Mouse (Mus musculus) central nervous system, embryonic 18 days (tissue): Measurements from ENCODE around the gene Stx5a. TPM values are rescaled to one million over a fixed set of nuclear protein-coding genes. Genes with fewer than 3 reads are reported as not detected.

Experiments used
- polyA plus RNA-seq: library from polyadenylated mRNA; depleted of rRNA; stranded (reverse); fragments of >200 nt; gene quantifications from 2 replicates; pipeline ENCODE4 v1.2.3, GENCODE M21; 2012; rRNA removed

Stx5a gene
- polyA plus RNA-seq = 115 and 123 TPM in 2 replicates

DNA sequence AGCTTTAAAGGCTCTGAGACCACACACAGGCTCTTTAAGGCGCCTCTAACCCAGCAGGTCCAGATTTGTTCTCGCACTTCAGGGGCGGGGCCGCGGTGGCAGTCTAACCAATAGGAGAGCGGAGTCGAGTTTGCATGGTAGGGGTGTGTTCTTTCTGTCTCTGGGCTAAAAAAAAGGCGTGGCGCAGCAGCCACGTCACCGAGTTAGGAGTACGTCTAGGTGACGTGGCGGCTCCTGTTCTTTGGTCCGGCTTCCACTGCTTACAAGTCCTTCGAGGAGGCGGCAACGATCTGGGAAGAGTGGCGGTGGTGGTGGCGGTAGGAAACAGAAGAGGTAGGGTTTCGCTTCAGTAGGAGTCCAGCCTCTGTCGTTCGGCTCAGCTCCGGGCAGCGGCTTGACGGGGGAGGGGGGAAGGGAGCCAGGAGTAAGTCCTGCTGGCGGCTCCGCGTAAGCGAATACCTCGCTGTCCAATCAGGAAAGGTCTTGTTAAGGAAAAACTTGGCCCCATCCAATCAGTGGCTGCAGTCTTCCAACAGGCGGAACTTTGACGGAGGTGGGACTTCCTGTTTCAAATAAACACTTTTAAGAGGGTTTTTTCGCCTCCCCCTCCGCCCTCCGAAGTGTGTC is at the start of gene Stx5a:
TSS of gene Stx5a (plus strand) at position 171 of the 627 bp plus-strand sequence.

GRCm38 (mm10) chr19:8722907-8723573 is 18.2 kb upstream of the Stx5a start, which contains the start of gene Slc3a2:
Gene Slc3a2 (minus strand): TSS chr19:8723369.

GRCm38 (mm10) chr19:8735389-8736159 is 5.6 kb upstream of the Stx5a start, which contains the start of gene Wdr74:
Gene Wdr74 (plus strand): TSS chr19:8735827.

GRCm38 (mm10) chr19:8740603-8741002 is 610 bp upstream of the Stx5a start, which contains the start of gene 1700092M07Rik:
Gene 1700092M07Rik (plus strand): TSS chr19:8740718.

DNA sequence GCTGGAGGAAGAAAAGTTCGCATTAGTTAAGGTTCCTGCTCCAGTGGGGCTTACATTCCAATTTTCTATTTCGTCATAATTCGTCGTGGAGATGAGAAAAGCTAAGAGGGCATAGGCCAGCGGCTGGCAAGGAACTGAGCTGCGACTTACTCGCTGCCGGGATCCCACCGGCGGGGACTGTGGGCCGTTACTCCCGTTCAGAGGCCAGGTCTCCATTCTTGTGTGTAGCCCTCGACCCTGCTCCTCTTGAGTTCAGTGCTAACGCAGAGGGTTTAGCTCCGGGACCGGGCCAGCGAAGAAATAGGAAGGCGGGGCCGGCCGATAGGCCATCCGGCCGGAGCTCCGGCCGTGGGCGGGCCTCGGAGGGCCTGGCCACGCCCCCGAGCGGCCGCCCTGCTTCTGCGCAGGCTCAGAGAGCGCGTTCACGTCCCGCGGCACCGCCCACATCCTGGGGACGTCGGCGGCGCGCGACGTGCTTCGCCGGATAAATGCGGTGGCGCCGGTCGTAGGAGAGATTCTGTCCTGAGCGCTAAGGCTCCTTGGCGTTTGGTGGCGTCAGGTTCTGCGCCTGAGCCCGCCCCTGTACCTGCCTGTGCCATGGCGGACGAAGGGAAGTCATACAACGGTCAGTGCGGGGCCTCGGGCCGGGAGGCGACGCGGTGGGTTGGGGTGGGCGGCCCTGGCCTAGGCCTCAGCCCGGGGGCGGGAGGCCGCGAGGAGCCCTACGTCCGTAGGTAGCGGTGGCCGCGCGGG is 15.6 kb downstream of the Stx5a start, which contains the start of gene Nxf1:
TSS of gene Nxf1 (plus strand) at position 439 of the 753 bp plus-strand sequence.

GRCm38 (mm10) chr19:8770567-8771270 is 29.5 kb downstream of the Stx5a start, which contains the start of gene Tmem223:
Gene Tmem223 (plus strand): TSS chr19:8770996.

DNA sequence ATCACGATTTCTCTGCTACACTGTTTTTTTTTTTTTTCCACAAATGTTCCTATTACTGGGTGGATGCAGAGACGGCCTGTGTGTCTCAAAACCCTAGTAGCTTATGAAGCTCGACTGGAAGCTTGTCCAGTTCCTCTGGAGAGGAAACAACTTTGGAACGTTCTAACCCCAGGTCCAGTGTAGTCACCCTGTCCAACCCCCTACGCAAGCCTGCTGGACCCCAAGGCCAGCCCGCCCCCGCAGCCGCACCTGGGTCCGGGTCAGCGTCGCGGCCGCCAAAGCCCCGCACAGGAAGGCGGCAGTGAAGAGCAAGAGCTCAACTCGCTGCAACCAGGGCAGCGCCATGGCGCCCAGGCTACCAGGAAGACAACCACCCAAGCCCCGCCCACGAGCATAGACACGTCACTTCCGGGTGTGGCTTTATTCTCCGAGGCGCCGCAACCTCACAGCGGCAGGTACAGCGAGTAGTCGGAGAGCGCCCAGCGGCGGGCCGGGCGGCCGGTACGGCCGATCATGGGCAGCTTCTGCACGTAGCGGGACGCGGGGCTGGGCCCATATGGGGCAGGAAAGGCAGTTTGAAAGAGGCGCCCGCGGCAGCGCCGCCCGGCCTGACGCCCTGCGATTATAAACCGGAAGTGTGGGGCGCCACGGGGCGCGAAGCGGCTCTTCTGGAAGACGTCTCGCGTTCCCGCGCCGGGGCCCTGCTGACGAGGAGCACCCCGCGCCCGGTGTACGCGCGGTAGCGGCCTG is 33.0 kb downstream of the Stx5a start, which contains the start of gene Tmem179b:
TSS of gene Tmem179b (minus strand) at position 382 of the 750 bp plus-strand sequence.

GRCm38 (mm10) chr19:8786008-8786781 is 45.0 kb downstream of the Stx5a start, which contains the start of gene Taf6l:
Gene Taf6l (minus strand): TSS chr19:8786417.

DNA sequence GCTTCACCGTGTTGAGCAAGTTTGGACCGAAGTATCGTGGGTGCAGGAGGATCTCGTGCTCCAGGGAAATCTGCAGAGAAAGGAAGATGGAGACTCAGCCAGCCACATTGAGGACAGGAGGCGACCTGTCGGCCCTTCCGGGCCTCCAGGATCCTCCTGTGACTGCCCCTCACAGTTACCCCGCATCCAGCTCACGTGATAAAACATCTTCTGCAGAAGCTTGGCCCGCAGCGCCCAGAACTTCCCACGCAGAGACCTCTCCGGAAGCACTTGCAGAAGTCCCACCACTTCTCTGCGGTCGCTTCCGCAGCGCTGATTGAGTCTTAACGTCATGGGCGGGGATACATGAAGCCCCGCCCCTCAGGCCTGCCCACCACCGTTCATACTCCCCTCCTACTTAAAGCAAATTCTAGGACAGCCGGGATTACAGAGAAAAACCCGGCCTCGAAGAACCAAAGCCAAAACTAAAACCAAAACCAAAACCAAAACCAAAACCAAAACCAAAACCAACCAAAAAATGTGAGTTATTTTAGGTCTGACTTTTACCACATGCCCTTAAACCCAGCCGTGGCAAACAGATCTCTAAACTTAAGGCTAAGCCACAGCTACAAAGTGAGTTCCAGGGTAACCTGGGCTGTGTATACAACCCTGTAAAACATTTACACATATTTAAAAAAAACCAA is 57.2 kb downstream of the Stx5a start, which contains the start of gene Polr2g:
TSS of gene Polr2g (minus strand) at position 314 of the 683 bp plus-strand sequence.

GRCm38 (mm10) chr19:8802130-8802821 is 61.1 kb downstream of the Stx5a start, which contains the start of gene Zbtb3:
Gene Zbtb3 (plus strand): TSS chr19:8802555.

Other genes with a start within 250 kb of the Stx5a start
- gene Slc22a8, start 150.2 kb upstream of the Stx5a start, polyA plus RNA-seq = 18.5 TPM in 2 replicates
- 8.8 and 12.0 TPM in 2 replicates for gene Slc22a6, start 123.4 kb upstream of the Stx5a start, polyA plus RNA-seq
- gene Chrm1, start 77.6 kb upstream of the Stx5a start, polyA plus RNA-seq = 11.4 and 16.1 TPM in 2 replicates
- gene Slc3a2, start 18.0 kb upstream of the Stx5a start, polyA plus RNA-seq = 156 and 158 TPM in 2 replicates
- 64.1 and 65.4 TPM in 2 replicates for gene Wdr74, start 5.6 kb upstream of the Stx5a start, polyA plus RNA-seq
- gene 1700092M07Rik, start 695 bp upstream of the Stx5a start, polyA plus RNA-seq = 2.1 and 2.2 TPM in 2 replicates
- 174 and 185 TPM in 2 replicates for gene Nxf1, start 15.7 kb downstream of the Stx5a start, polyA plus RNA-seq
- 207 and 209 TPM in 2 replicates for gene Tmem223, start 29.6 kb downstream of the Stx5a start, polyA plus RNA-seq
- 21.0 and 23.1 TPM in 2 replicates for gene Tmem179b, start 33.1 kb downstream of the Stx5a start, polyA plus RNA-seq
- gene Taf6l, start 45.0 kb downstream of the Stx5a start, polyA plus RNA-seq = 25.5 and 26.5 TPM in 2 replicates
- gene Polr2g, start 57.2 kb downstream of the Stx5a start, polyA plus RNA-seq = 155 TPM in 2 replicates
- gene Zbtb3, start 61.1 kb downstream of the Stx5a start, polyA plus RNA-seq = 6.4 and 6.6 TPM in 2 replicates
- gene Ttc9c, start 77.9 kb downstream of the Stx5a start, polyA plus RNA-seq = 51.9 and 52.3 TPM in 2 replicates
- 80.3 and 80.6 TPM in 2 replicates for gene Hnrnpul2, start 78.6 kb downstream of the Stx5a start, polyA plus RNA-seq
- gene AC129217.1, start 88.4 kb downstream of the Stx5a start, polyA plus RNA-seq = 0.58 TPM in 1 of 2 replicates, not detected in the other
- gene Bscl2, start 96.1 kb downstream of the Stx5a start, polyA plus RNA-seq = 100 and 106 TPM in 2 replicates
- 313 and 316 TPM in 2 replicates for gene Gng3, start 97.8 kb downstream of the Stx5a start, polyA plus RNA-seq
- 1.2 and 1.4 TPM in 2 replicates for gene Lrrn4cl, start 109.4 kb downstream of the Stx5a start, polyA plus RNA-seq
- gene Ubxn1, start 130.1 kb downstream of the Stx5a start, polyA plus RNA-seq = 128 and 129 TPM in 2 replicates
- gene Uqcc3, start 139.5 kb downstream of the Stx5a start, polyA plus RNA-seq = 54.5 and 56.5 TPM in 2 replicates
- 4.0 and 5.1 TPM in 2 replicates for gene Lbhd1, start 142.3 kb downstream of the Stx5a start, polyA plus RNA-seq
- not detected in 2 replicates for gene Gm49403, start 142.5 kb downstream of the Stx5a start, polyA plus RNA-seq
- gene 1810009A15Rik, start 147.4 kb downstream of the Stx5a start, polyA plus RNA-seq = 44.6 and 52.3 TPM in 2 replicates
- gene Gm49416, start 147.5 kb downstream of the Stx5a start, polyA plus RNA-seq = 0.23 and 0.32 TPM in 2 replicates
- 20.6 and 22.9 TPM in 2 replicates for gene Ints5, start 151.6 kb downstream of the Stx5a start, polyA plus RNA-seq
- 125 and 128 TPM in 2 replicates for gene Ganab, start 156.7 kb downstream of the Stx5a start, polyA plus RNA-seq
- 131 and 145 TPM in 2 replicates for gene B3gat3, start 179.0 kb downstream of the Stx5a start, polyA plus RNA-seq
- 2.1 and 2.3 TPM in 2 replicates for gene Rom1, start 187.9 kb downstream of the Stx5a start, polyA plus RNA-seq
- 11.1 and 13.1 TPM in 2 replicates for gene Eml3, start 188.1 kb downstream of the Stx5a start, polyA plus RNA-seq
- 36.2 and 38.4 TPM in 2 replicates for gene Mta2, start 200.5 kb downstream of the Stx5a start, polyA plus RNA-seq
- 22.9 TPM in 2 replicates for gene Tut1, start 212.4 kb downstream of the Stx5a start, polyA plus RNA-seq
- gene Eef1g, start 225.6 kb downstream of the Stx5a start, polyA plus RNA-seq = 385 and 395 TPM in 2 replicates
- 4.7 TPM in 2 replicates for gene Ahnak, start 247.9 kb downstream of the Stx5a start, polyA plus RNA-seq